Mouse (Mus musculus) thymus, adult 2 months (tissue): ENCODE results near the gene Trmt1.

ENCODE experiments used
- CTCF ChIP-seq: fragments of 200-500 bp; IDR thresholded peaks from 2 replicates; pipeline ENCODE4 v1.5.1; 2012; ENCODE audit warnings: mild to moderate bottlenecking, control low read depth, low read length, moderate library complexity, borderline replicate concordance; ENCODE audit not compliant: control insufficient read depth, poor library complexity, insufficient read depth; ENCODE audit errors: extremely low read depth
- POLR2A ChIP-seq: fragments of 200-500 bp; IDR thresholded peaks from 2 replicates; pipeline ENCODE4 v1.6.1; 2012; ENCODE audit warnings: mild to moderate bottlenecking, low read length, control low read depth, moderate library complexity; ENCODE audit not compliant: control insufficient read depth, poor library complexity, insufficient read depth; ENCODE audit errors: extremely low read depth

DNA sequence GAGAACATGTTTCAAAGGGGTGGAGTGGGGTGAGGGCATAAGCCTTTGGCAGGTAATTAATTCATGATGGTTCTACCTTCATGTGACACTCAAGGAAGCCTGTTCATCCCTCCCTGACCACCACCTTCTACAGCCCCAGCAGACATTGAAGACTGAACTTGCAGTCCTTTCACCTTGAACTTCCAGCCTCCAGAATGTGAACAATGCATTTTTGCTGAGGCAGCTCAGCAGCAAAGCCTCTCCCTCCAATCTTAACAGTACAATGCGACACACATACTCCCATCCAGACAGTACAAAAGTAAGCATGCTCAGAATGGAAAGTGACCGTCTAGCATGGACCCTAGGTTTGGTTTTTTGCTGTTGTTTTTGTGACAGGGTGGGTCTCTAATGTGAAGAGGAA lies 4.6 kb upstream of the Trmt1 start:
- TF ChIP-seq CTCF (no peak), POLR2A (no peak)
